Mouse (Mus musculus): Measurements from ENCODE around the gene Ptpn1. TPM values are rescaled to one million over a fixed set of nuclear protein-coding genes. Genes with fewer than 3 reads are reported as not detected.

Gene Ptpn1
- polyA plus RNA-seq, 1 experiment from 2014 or later = 89.8 TPM

Other genes starting within 250 kb of the Ptpn1 start
- 2.3 and 2.5 TPM in 2 replicates for gene Cebpb, start 243.1 kb upstream of the Ptpn1 start, polyA plus RNA-seq (2014; fragmentation: Nextera tagmentation; extraction: Ambion mirVana)
- gene Tmem189, start 242.2 kb upstream of the Ptpn1 start, polyA plus RNA-seq (2014; fragmentation: Nextera tagmentation; extraction: Ambion mirVana) = 25.1 and 31.5 TPM in 2 replicates
- 0.57 and 0.75 TPM in 2 replicates for gene Ripor3, start 78.6 kb downstream of the Ptpn1 start, polyA plus RNA-seq (2014; fragmentation: Nextera tagmentation; extraction: Ambion mirVana)
- 6.5 and 8.0 TPM in 2 replicates for gene Pard6b, start 148.9 kb downstream of the Ptpn1 start, polyA plus RNA-seq (2014; fragmentation: Nextera tagmentation; extraction: Ambion mirVana)